Mouse (Mus musculus) erythroblast, adult 5-6 weeks (primary cell): ENCODE measurements around the gene Atg7. TPM values are rescaled to one million over a fixed set of nuclear protein-coding genes. Genes with fewer than 3 reads are reported as not detected.

Experiments used
- ATAC-seq: replicated peaks from 2 replicates; pipeline ENCODE4 v1.8.0; 2016; ENCODE audit warnings: moderate number of reproducible peaks, mild to moderate bottlenecking, moderate TSS enrichment, inconsistent platforms; ENCODE audit not compliant: poor library complexity, low FRiP score, severe bottlenecking
- total RNA-seq, 2 experiments: library from RNA; stranded (forward) in 1 of 2; stranded (reverse) in 1 of 2; fragments of 150-400 nt in 1 of 2; fragments of 200-764, 138-1000 nt in 1 of 2; gene quantifications; 2 replicates each; pipeline versions ENCODE4 v1.2.3 to v1.2.4; 2015 to 2017; ENCODE audit warnings: low replicate concordance in 2 of 2

Atg7 gene
- total RNA-seq, 2 experiments from 2014 or later, result 9.2 to 36.5 TPM

- ATAC-seq, result no peak
Observed at GRCm38 (mm10) chr6:114775210-114775609, 132.3 kb downstream of the Atg7 start.

GRCm38 (mm10) chr6:114777872-114778271, 135.0 kb downstream of the Atg7 start:
- no peak for ATAC-seq

GRCm38 (mm10) chr6:114778650-114779049, 135.8 kb downstream of the Atg7 start:
- ATAC-seq, result no peak

GRCm38 (mm10) chr6:114780583-114780982, 137.7 kb downstream of the Atg7 start:
- no peak for ATAC-seq

GRCm38 (mm10) chr6:114781415-114782240, 138.7 kb downstream of the Atg7 start:
- no peak for ATAC-seq

GRCm38 (mm10) chr6:114782486-114782885, 139.6 kb downstream of the Atg7 start:
- ATAC-seq, result no peak

- no peak for ATAC-seq
Observed at GRCm38 (mm10) chr6:114786461-114786860, 143.6 kb downstream of the Atg7 start.

- no peak for ATAC-seq
Observed at GRCm38 (mm10) chr6:114787606-114788005, 144.7 kb downstream of the Atg7 start.

GRCm38 (mm10) chr6:114788663-114789062, 145.8 kb downstream of the Atg7 start:
- no peak for ATAC-seq

- ATAC-seq, result no peak
Observed at GRCm38 (mm10) chr6:114790084-114790483, 147.2 kb downstream of the Atg7 start.

GRCm38 (mm10) chr6:114790902-114791301, 148.0 kb downstream of the Atg7 start:
- ATAC-seq, result no peak

- ATAC-seq, result no peak
Observed at GRCm38 (mm10) chr6:114791846-114792245, 148.9 kb downstream of the Atg7 start.

GRCm38 (mm10) chr6:114794706-114795105, 151.8 kb downstream of the Atg7 start:
- ATAC-seq, result no peak

GRCm38 (mm10) chr6:114795706-114796325, 152.9 kb downstream of the Atg7 start:
- ATAC-seq, result no peak

- ATAC-seq, result no peak
Observed at GRCm38 (mm10) chr6:114797901-114798300, 155.0 kb downstream of the Atg7 start.

- no peak for ATAC-seq
Observed at GRCm38 (mm10) chr6:114798715-114799114, 155.8 kb downstream of the Atg7 start.

GRCm38 (mm10) chr6:114800291-114800965, 157.5 kb downstream of the Atg7 start:
- no peak for ATAC-seq

GRCm38 (mm10) chr6:114803915-114804535, 161.1 kb downstream of the Atg7 start:
- no peak for ATAC-seq

GRCm38 (mm10) chr6:114804866-114805265, 162.0 kb downstream of the Atg7 start:
- no peak for ATAC-seq

GRCm38 (mm10) chr6:114805927-114806326, 163.0 kb downstream of the Atg7 start:
- no peak for ATAC-seq
